In genomic region chr15:101077001-101077812, GRCm38 (mm10) we compare ENCODE assay signal across 9 mouse cellular contexts. TPM values are rescaled to one million over a fixed set of nuclear protein-coding genes. Genes with fewer than 3 reads are reported as not detected.
DNase-seq lines count a peak whose midpoint lies in the region; ATAC-seq lines count a peak whose summit lies in the region.
"Had no signal": no experiment of that assay in that cellular context is flagged by ENCODE, and none has a peak within 500 bp of the region (broad histone marks: within the 10 kb centered on the region; RNA-seq: fewer than 3 reads in every experiment).

No protein-coding gene starts in this region.

- H3K4me3 ChIP-seq in heart, embryonic 10.5 days = peak overlapping the region; percentile 98
- H3K4me3 ChIP-seq in intestine, embryonic 14.5 days (ENCODE audit: low read depth, low read length) = peak overlapping the region; percentile 80

- H3K27me3 ChIP-seq in heart, embryonic 10.5 days (ENCODE audit: insufficient read depth, poor library complexity, severe bottlenecking) = peaks cover 7% of the 10 kb centered on the region
- no peaks in the 10 kb centered on the region for H3K27me3 ChIP-seq in intestine, embryonic 14.5 days (replicated peaks; ENCODE audit: control insufficient read depth, insufficient read depth, low read length)

- peaks cover 86% of the 10 kb centered on the region for H3K4me1 ChIP-seq in heart, embryonic 10.5 days
- H3K4me1 ChIP-seq in intestine, embryonic 14.5 days (replicated peaks; ENCODE audit: control insufficient read depth, insufficient read depth, low read length) = peaks cover 50% of the 10 kb centered on the region

- peak; percentile 24 for ATAC-seq in intestine, embryonic 14.5 days (replicated peaks; ENCODE audit: low FRiP score, low TSS enrichment, low read depth)

- intact Hi-C loops in heart, postnatal 10 days (cut with DNase I) = no loop called here

- H3K27ac ChIP-seq in heart, embryonic 10.5 days = peak overlapping the region; percentile 97
- H3K27ac ChIP-seq in intestine, embryonic 14.5 days (ENCODE audit: low read depth) = peak overlapping the region; percentile 88

- H3K9ac ChIP-seq in intestine, embryonic 14.5 days (ENCODE audit: low read length) = peak overlapping the region; percentile 93

- under 1% methylated on average over 34 of the region's 34 CpGs for WGBS in heart, embryonic 10.5 days
- 3% methylated on average over 34 of the region's 34 CpGs for WGBS in intestine, embryonic 14.5 days

- no peaks in the 10 kb centered on the region for H3K36me3 ChIP-seq in heart, embryonic 10.5 days
- H3K36me3 ChIP-seq in intestine, embryonic 14.5 days (ENCODE audit: control insufficient read depth, insufficient read depth, low read length) = no peaks in the 10 kb centered on the region
- H3K36me3 ChIP-seq: G1E had no signal

- no peaks in the 10 kb centered on the region for H3K9me3 ChIP-seq in heart, embryonic 10.5 days
- no peaks in the 10 kb centered on the region for H3K9me3 ChIP-seq in intestine, embryonic 14.5 days (ENCODE audit: control insufficient read depth, low read length)

- DNase-seq in heart, embryonic 10.5 days (ENCODE audit: low spot score) = no peak
- no peak for DNase-seq in heart, postnatal 10 days
- DNase-seq in embryo, embryonic 9.5 days (ENCODE audit: extremely low spot score) = peak; percentile 72
- DNase-seq in intestine, embryonic 14.5 days (ENCODE audit: low spot score) = peak; percentile 80
- peak; percentile 82 for DNase-seq in mesoderm, embryonic 11.5 days (ENCODE audit: low read depth, low spot score)
- no peak for DNase-seq in B cell, adult 2 months
- DNase-seq in thymus, adult 18-20 months = no peak
- DNase-seq in ovary, postnatal 14 days (ENCODE audit: low spot score) = no peak

- peak overlapping the region; percentile 70 for H3K4me2 ChIP-seq in intestine, embryonic 14.5 days (ENCODE audit: low read length)

RNA-seq across cellular contexts. Expression of gene Fignl2, which starts 1.2 kb away (rescaled TPM):
- 0.28 and 0.60 TPM in 2 replicates for polyA plus RNA-seq in heart, embryonic 10.5 days (2016; fragmentation: Nextera tagmentation; extraction: Ambion mirVana)
- 1 to 10 TPM; 3.5 to 3.9 TPM for total RNA-seq in heart, postnatal 10 days (2021)
- 0.43 and 0.55 TPM in 2 replicates for polyA plus RNA-seq in intestine, embryonic 14.5 days (2014; fragmentation: Nextera tagmentation; extraction: Ambion mirVana)
- polyA plus RNA-seq: G1E had no signal

RNA-seq across cellular contexts. Expression of gene Gm47841, which starts 30.0 kb away (rescaled TPM):
- polyA plus RNA-seq in heart, embryonic 10.5 days (2016; fragmentation: Nextera tagmentation; extraction: Ambion mirVana) = not detected in 2 replicates
- under 1 TPM; 0.25 to 0.41 TPM for total RNA-seq in heart, postnatal 10 days (2021)
- not detected in 2 replicates for polyA plus RNA-seq in intestine, embryonic 14.5 days (2014; fragmentation: Nextera tagmentation; extraction: Ambion mirVana)
- total RNA-seq: G1E had no signal
- polyA plus RNA-seq: G1E had no signal

RNA-seq across cellular contexts. Expression of gene Ankrd33, which starts 38.3 kb away (rescaled TPM):
- not detected in 2 replicates for polyA plus RNA-seq in heart, embryonic 10.5 days (2016; fragmentation: Nextera tagmentation; extraction: Ambion mirVana)
- total RNA-seq in heart, postnatal 10 days (2021) = not detected
- polyA plus RNA-seq in intestine, embryonic 14.5 days (2014; fragmentation: Nextera tagmentation; extraction: Ambion mirVana) = not detected in 2 replicates
- total RNA-seq: G1E had no signal
- polyA plus RNA-seq: G1E had no signal

RNA-seq across cellular contexts. Expression of gene Acvrl1, which starts 51.1 kb away (rescaled TPM):
- polyA plus RNA-seq in heart, embryonic 10.5 days (2016; fragmentation: Nextera tagmentation; extraction: Ambion mirVana) = 2.7 and 5.2 TPM in 2 replicates
- 10 to 100 TPM; 27.1 to 36.6 TPM for total RNA-seq in heart, postnatal 10 days (2021)
- polyA plus RNA-seq in intestine, embryonic 14.5 days (2014; fragmentation: Nextera tagmentation; extraction: Ambion mirVana) = 16.5 and 16.6 TPM in 2 replicates

Comparison
In these comparisons a context has a peak if more than half of its experiments do, and no peak if none do; other contexts are left out.
1. DNase-seq: peak in embryo, embryonic 9.5 days (single experiment), intestine, embryonic 14.5 days (single experiment) and mesoderm, embryonic 11.5 days (single experiment); none in heart, embryonic 10.5 days (single experiment), heart, postnatal 10 days (0 of 2), B cell, adult 2 months (0 of 2), thymus, adult 18-20 months (0 of 2) and ovary, postnatal 14 days (single experiment).